Mouse (Mus musculus) forebrain, embryonic 11.5 days (tissue): ENCODE data around the gene Ppp1r35. TPM values are rescaled to one million over a fixed set of nuclear protein-coding genes. Genes with fewer than 3 reads are reported as not detected.
"Not testable (repeated sequence)": the region's sequence is repeated elsewhere in the genome, so short reads cannot be mapped to it uniquely, and the experiment has no call there.

Experiments
- ATAC-seq: fragments of 200-750 bp; cut with Nextera tagmentation; replicated peaks from 2 replicates; pipeline ENCODE4 v1.8.0; 2017; ENCODE audit warnings: moderate TSS enrichment; ENCODE audit not compliant: low FRiP score
- DNase-seq: peaks from one replicate; pipeline ENCODE4 v3.0.0-alpha.2; 2017; ENCODE audit warnings: low spot score
- H3K27ac ChIP-seq: fragments of 300-500 bp; sonication (generic); 2 replicates; pipeline ENCODE4 v1.5.1; 2014; ENCODE audit warnings: low read depth, low read length
- H3K27me3 ChIP-seq: fragments of 300-500 bp; sonication (generic); 2 replicates; pipeline ENCODE4 v1.6.1; 2014; ENCODE audit warnings: mild to moderate bottlenecking, low read length, mixed read lengths; ENCODE audit not compliant: control insufficient read depth, insufficient read depth
- H3K36me3 ChIP-seq: fragments of 300-500 bp; sonication (generic); 2 replicates; pipeline ENCODE4 v1.6.1; 2014; ENCODE audit warnings: mild to moderate bottlenecking, low read length, moderate library complexity, mixed read lengths; ENCODE audit not compliant: control insufficient read depth, insufficient read depth
- H3K4me1 ChIP-seq: fragments of 300-500 bp; sonication (generic); replicated peaks from 2 replicates; pipeline ENCODE4 v1.6.1; 2014; ENCODE audit warnings: low read length, mixed read lengths; ENCODE audit not compliant: control insufficient read depth, insufficient read depth
- H3K4me2 ChIP-seq: fragments of 300-500 bp; sonication (generic); 2 replicates; pipeline ENCODE4 v1.6.1; 2014; ENCODE audit warnings: low read depth, mild to moderate bottlenecking, low read length, moderate library complexity, mixed read lengths; ENCODE audit not compliant: severe bottlenecking
- H3K4me3 ChIP-seq: fragments of 300-500 bp; sonication (generic); 2 replicates; pipeline ENCODE4 v1.5.1; 2014; ENCODE audit warnings: low read depth, low read length
- H3K9ac ChIP-seq: fragments of 300-500 bp; sonication (generic); 2 replicates; pipeline ENCODE4 v1.6.1; 2014; ENCODE audit warnings: low read length
- H3K9me3 ChIP-seq: fragments of 300-500 bp; sonication (generic); 2 replicates; pipeline ENCODE4 v1.6.1; 2016; ENCODE audit warnings: low read length, mixed read lengths; ENCODE audit not compliant: control insufficient read depth
- WGBS: fragments of 180-500 bp; shearing (Covaris S2); extraction: QIAGEN DNeasy Blood & Tissue Kit; methylation state at CpG from one replicate; pipeline ENCODE4 v1.1.7; 2014; 5-methylcytosine and 5-hydroxymethylcytosine counted together
- polyA plus RNA-seq: library from polyadenylated mRNA; unstranded; fragments of >200 nt; fragmentation: Nextera tagmentation; extraction: Ambion mirVana; gene quantifications from 2 replicates; pipeline ENCODE4 v1.2.1, GENCODE M21; 2014

Ppp1r35 gene
- polyA plus RNA-seq, 1 experiment from 2014 or later: 72.8 TPM

- 6% methylated on average over 26 of the region's 26 CpGs for WGBS
- no peak for ATAC-seq
- Histone ChIP-seq H3K9ac (peak overlapping the region; percentile 84), H3K27me3 (no peaks in the 10 kb centered on the region), H3K27ac (no peak overlapping the region; the same call in 1 of the 2 replicates), H3K36me3 (no peaks in the 10 kb centered on the region), H3K4me3 (peak overlapping the region; percentile 69), H3K9me3 (no peaks in the 10 kb centered on the region), H3K4me1 (peaks cover 14% of the 10 kb centered on the region), H3K4me2 (peak overlapping the region; percentile 98)
- peak; percentile 65 for DNase-seq
Measured at GRCm38 (mm10) chr5:137747326-137747961, 31.2 kb upstream of the Ppp1r35 start.

GRCm38 (mm10) chr5:137748130-137748770 lies 30.4 kb upstream of the Ppp1r35 start:
- WGBS: 59% methylated on average over 5 of the region's 5 CpGs
- Histone ChIP-seq H3K27ac (no peak overlapping the region), H3K9ac (peak overlapping the region; percentile 17; the same call in 1 of the 2 replicates), H3K4me2 (peak overlapping the region; percentile 98), H3K4me3 (peak overlapping the region; percentile 69; the same call in 1 of the 2 replicates), H3K36me3 (no peaks in the 10 kb centered on the region), H3K4me1 (peaks cover 14% of the 10 kb centered on the region), H3K9me3 (no peaks in the 10 kb centered on the region), H3K27me3 (no peaks in the 10 kb centered on the region)
- DNase-seq (no peak), ATAC-seq (no peak)

GRCm38 (mm10) chr5:137749196-137749836 lies 29.3 kb upstream of the Ppp1r35 start:
- H3K9ac ChIP-seq: no peak overlapping the region
- ATAC-seq (no peak), DNase-seq (no peak)
- H3K4me3 ChIP-seq: no peak overlapping the region
- H3K27me3 ChIP-seq: no peaks in the 10 kb centered on the region
- H3K4me1 ChIP-seq: peaks cover 14% of the 10 kb centered on the region
- H3K36me3 ChIP-seq: no peaks in the 10 kb centered on the region
- WGBS: 85% methylated on average over 6 of the region's 6 CpGs
- no peak overlapping the region for H3K4me2 ChIP-seq
- H3K27ac ChIP-seq: no peak overlapping the region
- no peaks in the 10 kb centered on the region for H3K9me3 ChIP-seq

DNA sequence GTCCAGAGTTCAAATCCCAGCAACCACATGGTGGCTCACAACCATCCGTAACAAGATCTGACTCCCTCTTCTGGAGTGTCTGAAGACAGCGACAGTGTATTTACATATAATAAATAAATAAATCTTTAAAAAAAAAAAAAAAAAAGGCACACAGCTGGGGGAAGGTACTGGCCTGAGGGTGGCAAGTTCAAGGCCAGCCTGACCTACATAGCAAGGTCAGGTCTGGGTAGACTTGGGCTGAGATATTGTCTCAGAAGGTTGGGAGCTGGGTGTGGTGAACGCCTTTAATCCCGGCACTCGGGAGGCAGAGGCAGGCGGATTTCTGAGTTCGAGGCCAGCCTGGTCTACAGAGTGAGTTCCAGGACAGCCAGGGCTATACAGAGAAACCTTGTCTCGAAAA lies 28.4 kb upstream of the Ppp1r35 start:
- not testable (repeated sequence) for H3K9ac ChIP-seq, ATAC-seq, H3K27me3 ChIP-seq, H3K9me3 ChIP-seq, H3K4me3 ChIP-seq, DNase-seq, H3K4me2 ChIP-seq, H3K27ac ChIP-seq, H3K36me3 ChIP-seq
- 89% methylated on average over 7 of the region's 8 CpGs for WGBS
- peaks cover 11% of the 10 kb centered on the region for H3K4me1 ChIP-seq

- H3K4me1 ChIP-seq: peaks cover 9% of the 10 kb centered on the region
- ATAC-seq (no peak), DNase-seq (no peak)
- no peaks in the 10 kb centered on the region for H3K36me3 ChIP-seq
- H3K9me3 ChIP-seq: no peaks in the 10 kb centered on the region
- 91% methylated on average over 13 of the region's 13 CpGs for WGBS
- no peak overlapping the region for H3K4me2 ChIP-seq
- no peak overlapping the region for H3K27ac ChIP-seq
- H3K9ac ChIP-seq: no peak overlapping the region
- H3K4me3 ChIP-seq: no peak overlapping the region
- no peaks in the 10 kb centered on the region for H3K27me3 ChIP-seq
Measured at GRCm38 (mm10) chr5:137751221-137751887, 27.3 kb upstream of the Ppp1r35 start.

DNA sequence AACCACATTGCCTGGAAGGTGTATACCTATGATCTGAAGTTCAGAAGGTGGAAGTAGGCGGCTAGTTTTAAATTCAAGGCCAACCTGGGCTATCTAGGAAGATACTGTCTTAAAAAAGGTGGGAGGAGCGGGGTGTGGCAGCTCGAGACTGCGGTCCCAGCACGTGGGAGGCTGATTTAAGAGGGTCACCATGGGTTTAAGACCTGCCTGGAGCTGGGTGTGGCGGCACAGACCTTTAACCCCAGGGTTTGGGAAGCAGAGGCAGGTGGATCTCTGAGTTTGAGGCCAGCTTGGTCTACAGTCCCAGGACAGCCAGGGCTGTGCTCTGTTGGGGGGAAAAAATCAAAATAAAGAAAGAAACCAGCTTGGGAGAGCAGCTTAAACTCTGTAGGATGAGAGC lies 26.7 kb upstream of the Ppp1r35 start:
- DNase-seq (no peak), ATAC-seq (no peak)
- Histone ChIP-seq H3K4me1 (peaks cover 9% of the 10 kb centered on the region), H3K27me3 (no peaks in the 10 kb centered on the region), H3K27ac (no peak overlapping the region), H3K4me2 (no peak overlapping the region), H3K9ac (no peak overlapping the region), H3K4me3 (no peak overlapping the region), H3K9me3 (no peaks in the 10 kb centered on the region), H3K36me3 (no peaks in the 10 kb centered on the region)
- WGBS: 94% methylated on average over 6 of the region's 6 CpGs

DNA sequence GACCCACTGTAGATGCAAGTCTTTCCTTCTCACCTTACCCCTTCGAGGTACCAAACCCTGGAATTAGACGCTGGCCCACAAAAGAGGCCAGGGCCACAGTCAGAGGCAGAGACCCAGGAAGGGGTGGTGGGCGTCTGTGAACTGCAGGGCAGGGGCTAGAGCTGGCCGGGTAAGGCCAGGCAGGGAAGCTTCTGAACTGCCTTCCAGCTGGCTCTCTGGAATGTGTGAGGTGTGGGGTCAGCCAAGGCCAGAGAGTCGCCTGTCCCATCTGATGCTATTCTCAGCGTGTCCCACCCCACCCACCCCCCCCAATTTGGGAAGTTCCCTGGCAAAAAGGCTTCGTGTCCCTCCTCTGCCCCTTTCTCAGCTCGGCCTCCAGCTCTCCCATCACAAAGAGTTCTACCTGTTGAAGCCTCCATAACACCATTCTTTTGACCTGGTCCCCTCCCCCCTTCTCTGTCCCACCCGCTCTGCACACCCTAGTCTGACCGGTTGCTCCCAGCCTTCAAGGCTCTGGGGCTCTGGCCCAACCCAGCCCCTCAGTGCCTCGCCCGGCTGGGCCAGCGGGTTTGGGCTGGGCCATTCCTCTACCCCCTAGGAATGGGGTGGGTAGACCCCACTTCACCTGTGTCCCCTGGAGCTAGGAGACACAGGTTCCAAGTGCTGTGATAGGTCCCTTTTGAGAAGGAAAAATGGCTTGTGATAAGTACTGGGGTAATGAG lies 25.4 kb upstream of the Ppp1r35 start:
- Histone ChIP-seq H3K4me3 (no peak overlapping the region), H3K4me2 (no peak overlapping the region), H3K9me3 (no peaks in the 10 kb centered on the region), H3K27ac (no peak overlapping the region), H3K9ac (no peak overlapping the region), H3K36me3 (no peaks in the 10 kb centered on the region), H3K4me1 (peaks cover 2% of the 10 kb centered on the region; the same call in 1 of the 2 replicates), H3K27me3 (no peaks in the 10 kb centered on the region)
- ATAC-seq (no peak), DNase-seq (no peak)
- 84% methylated on average over 13 of the region's 13 CpGs for WGBS

GRCm38 (mm10) chr5:137755425-137755824 lies 23.2 kb upstream of the Ppp1r35 start:
- no peaks in the 10 kb centered on the region for H3K27me3 ChIP-seq
- H3K4me1 ChIP-seq: no peaks in the 10 kb centered on the region
- ATAC-seq: no peak
- no peaks in the 10 kb centered on the region; the same call in 1 of the 2 replicates for H3K36me3 ChIP-seq
- DNase-seq: no peak
- no peaks in the 10 kb centered on the region for H3K9me3 ChIP-seq
- H3K4me2 ChIP-seq: no peak overlapping the region
- H3K4me3 ChIP-seq: no peak overlapping the region
- no peak overlapping the region for H3K27ac ChIP-seq
- no peak overlapping the region for H3K9ac ChIP-seq
- 86% methylated on average over 5 of the region's 5 CpGs for whole genome bisulfite sequencing
